Mouse (Mus musculus): ENCODE results near the gene Msl2. TPM values are rescaled to one million over a fixed set of nuclear protein-coding genes. Genes with fewer than 3 reads are reported as not detected.

Msl2 gene
- polyA plus RNA-seq, 1 experiment from 2014 or later, result 7.8 TPM

DNA sequence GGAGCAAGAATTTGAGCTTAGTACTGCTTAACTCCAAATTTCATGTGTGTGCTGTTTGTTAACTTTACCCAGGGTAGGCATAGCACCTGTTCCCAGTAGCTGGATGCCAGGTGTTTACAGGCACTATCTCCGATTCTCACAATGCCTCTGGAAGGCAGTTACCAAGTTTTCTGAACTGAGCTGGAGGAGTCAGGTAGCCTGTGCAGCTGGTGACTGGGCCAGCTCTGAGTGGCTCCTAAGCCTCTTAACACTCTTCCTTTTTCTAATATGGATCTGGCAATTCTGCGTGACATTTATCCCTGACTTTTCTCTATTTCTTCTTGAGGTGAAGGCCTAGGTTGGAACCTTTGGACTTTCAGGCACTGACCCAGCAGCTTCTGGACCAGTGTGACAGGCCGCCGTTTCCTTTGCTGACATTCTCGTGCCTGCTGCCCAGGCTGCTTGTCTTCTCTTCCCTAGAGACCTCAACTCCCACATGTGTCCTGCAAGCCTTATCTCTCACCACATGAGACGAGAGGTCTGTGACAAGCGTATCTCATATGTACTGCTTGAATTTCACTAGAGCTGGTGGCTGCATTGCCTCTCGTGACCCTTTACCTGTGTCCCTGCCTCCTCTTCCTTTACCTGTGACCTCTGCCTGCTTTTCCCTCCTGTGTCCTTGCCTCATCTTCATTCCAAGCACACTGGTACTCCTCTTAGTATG, 40.4 kb downstream of the Msl2 start:
- H3K4me1 ChIP-seq (ENCODE audit: control insufficient read depth, insufficient read depth, low read length), result peaks cover 5% of the 10 kb centered on the region; the same call in 1 of the 2 replicates
- H3K27me3 ChIP-seq (ENCODE audit: control insufficient read depth, insufficient read depth, low read length), result no peaks in the 10 kb centered on the region
- no peak overlapping the region for H3K4me3 ChIP-seq (ENCODE audit: low read depth, low read length)
- no peak overlapping the region for H3K9ac ChIP-seq (replicated peaks; ENCODE audit: low read depth, low read length)
- H3K27ac ChIP-seq (ENCODE audit: low read length), result no peak overlapping the region
- H3K36me3 ChIP-seq (ENCODE audit: control insufficient read depth, insufficient read depth, low read length), result peaks cover 4% of the 10 kb centered on the region; the same call in 1 of the 2 replicates
- ATAC-seq (ENCODE audit: insufficient number of reproducible peaks, insufficient read depth, low FRiP score, low read depth), result no peak
- 81% methylated on average over 8 of the region's 8 CpGs for WGBS
- H3K9me3 ChIP-seq (ENCODE audit: control insufficient read depth, low read depth, low read length), result no peaks in the 10 kb centered on the region
- H3K4me2 ChIP-seq (replicated peaks; ENCODE audit: low read depth, low read length), result no peak overlapping the region

DNA sequence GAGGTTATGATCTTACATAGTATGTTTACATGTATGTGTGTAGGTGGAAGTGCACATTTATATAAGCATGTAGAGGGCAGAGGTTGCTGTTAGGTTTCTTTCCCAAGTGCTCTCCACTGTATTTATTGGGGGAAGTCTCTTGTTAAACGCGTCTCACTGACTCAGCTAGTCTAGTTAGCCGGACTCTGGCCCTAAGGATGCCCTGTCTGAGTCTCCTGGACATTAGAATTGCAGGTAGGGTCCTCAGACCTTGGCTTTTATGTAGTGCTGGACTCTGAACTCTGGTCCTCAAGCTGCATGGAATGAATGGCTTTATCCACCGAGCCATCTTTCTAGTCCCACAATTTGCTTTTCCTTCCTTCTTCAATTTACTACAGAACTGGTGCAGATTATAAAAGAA, 69.7 kb downstream of the Msl2 start:
- Histone ChIP-seq H3K4me1 (ENCODE audit: control insufficient read depth, insufficient read depth, low read length) (no peaks in the 10 kb centered on the region), H3K27me3 (ENCODE audit: control insufficient read depth, insufficient read depth, low read length) (no peaks in the 10 kb centered on the region), H3K36me3 (ENCODE audit: control insufficient read depth, insufficient read depth, low read length) (peaks cover 8% of the 10 kb centered on the region; the same call in 1 of the 2 replicates), H3K4me2 (replicated peaks; ENCODE audit: low read depth, low read length) (no peak overlapping the region), H3K9ac (replicated peaks; ENCODE audit: low read depth, low read length) (no peak overlapping the region), H3K27ac (ENCODE audit: low read length) (no peak overlapping the region), H3K4me3 (ENCODE audit: low read depth, low read length) (no peak overlapping the region), H3K9me3 (ENCODE audit: control insufficient read depth, low read depth, low read length) (no peaks in the 10 kb centered on the region)
- ATAC-seq (ENCODE audit: insufficient number of reproducible peaks, insufficient read depth, low FRiP score, low read depth), result no peak
- 93% methylated on average over 4 of the region's 4 CpGs for WGBS

DNA sequence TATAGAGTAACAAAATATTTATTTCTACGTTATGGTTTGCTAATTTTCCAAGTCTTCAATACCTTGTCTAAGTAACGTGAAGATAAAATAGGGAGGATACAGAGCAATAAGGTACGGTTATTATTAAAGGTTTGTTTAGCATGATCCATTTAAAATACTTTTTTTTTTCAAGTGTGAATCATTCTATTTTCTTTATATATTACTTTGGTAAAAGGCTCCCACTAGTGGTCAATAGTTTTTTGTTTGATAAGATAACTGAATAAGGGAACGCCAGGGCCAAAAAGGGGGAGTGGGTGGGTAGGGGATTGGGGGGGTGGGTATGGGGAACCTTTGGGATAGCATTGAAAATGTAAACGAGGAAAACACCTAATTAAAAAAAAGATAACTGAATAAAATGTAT, 79.0 kb downstream of the Msl2 start:
- Histone ChIP-seq H3K9me3 (ENCODE audit: control insufficient read depth, low read depth, low read length) (no peaks in the 10 kb centered on the region), H3K36me3 (ENCODE audit: control insufficient read depth, insufficient read depth, low read length) (peaks cover 2% of the 10 kb centered on the region; the same call in 1 of the 2 replicates), H3K4me3 (ENCODE audit: low read depth, low read length) (no peak overlapping the region), H3K4me1 (ENCODE audit: control insufficient read depth, insufficient read depth, low read length) (no peaks in the 10 kb centered on the region), H3K27me3 (ENCODE audit: control insufficient read depth, insufficient read depth, low read length) (no peaks in the 10 kb centered on the region), H3K4me2 (replicated peaks; ENCODE audit: low read depth, low read length) (no peak overlapping the region), H3K27ac (ENCODE audit: low read length) (no peak overlapping the region), H3K9ac (replicated peaks; ENCODE audit: low read depth, low read length) (no peak overlapping the region)
- ATAC-seq (ENCODE audit: insufficient number of reproducible peaks, insufficient read depth, low FRiP score, low read depth), result no peak
- WGBS, result 69% methylated on average over 5 of the region's 5 CpGs

Other genes starting within 250 kb of the Msl2 start
- 27.1 and 28.2 TPM in 2 replicates for gene Pccb, start 39.2 kb upstream of the Msl2 start, polyA plus RNA-seq (2014; fragmentation: Nextera tagmentation; extraction: Ambion mirVana)
- gene Ppp2r3a, start 177.7 kb downstream of the Msl2 start, polyA plus RNA-seq (2014; fragmentation: Nextera tagmentation; extraction: Ambion mirVana), result 20.2 and 21.4 TPM in 2 replicates